Mouse (Mus musculus) kidney, postnatal 4 days (tissue): ENCODE data around the gene Rsc1a1.

Experiments
- DNase-seq, 2 experiments: peaks; one replicate each; pipeline ENCODE4 v3.0.0; 2021; ENCODE audit warnings: mixed read lengths in 2 of 2

Gene Rsc1a1

DNA sequence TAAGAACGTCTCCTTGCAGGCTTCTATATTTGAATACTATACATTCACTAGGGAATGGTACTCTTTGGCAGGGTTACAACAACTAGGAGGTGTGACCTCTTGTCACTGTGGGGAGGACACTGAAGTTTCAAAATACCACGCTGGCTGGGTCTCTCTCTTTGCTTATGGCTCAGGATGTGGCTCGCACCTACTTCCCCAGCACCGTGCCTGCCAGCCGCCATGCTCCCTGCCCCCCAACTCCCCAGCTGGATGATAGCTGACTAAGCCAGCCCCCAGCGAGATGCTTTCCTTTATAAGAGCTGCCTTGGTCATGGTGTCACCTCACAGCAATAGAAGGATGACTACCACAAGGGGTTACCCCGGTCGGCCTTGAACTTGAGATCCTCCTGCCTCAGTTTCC, 32.4 kb downstream of the Rsc1a1 start:
- DNase-seq, result no peak

GRCm38 (mm10) chr4:141651944-141652343, 33.5 kb downstream of the Rsc1a1 start:
- no peak for DNase-seq

GRCm38 (mm10) chr4:141651286-141651685, 34.1 kb downstream of the Rsc1a1 start:
- no peak for DNase-seq

- no peak for DNase-seq
These were observed 36.2 kb downstream of the Rsc1a1 start for GRCm38 (mm10) chr4:141649244-141649643.

GRCm38 (mm10) chr4:141648262-141648661, 37.1 kb downstream of the Rsc1a1 start:
- DNase-seq, result no peak

DNA sequence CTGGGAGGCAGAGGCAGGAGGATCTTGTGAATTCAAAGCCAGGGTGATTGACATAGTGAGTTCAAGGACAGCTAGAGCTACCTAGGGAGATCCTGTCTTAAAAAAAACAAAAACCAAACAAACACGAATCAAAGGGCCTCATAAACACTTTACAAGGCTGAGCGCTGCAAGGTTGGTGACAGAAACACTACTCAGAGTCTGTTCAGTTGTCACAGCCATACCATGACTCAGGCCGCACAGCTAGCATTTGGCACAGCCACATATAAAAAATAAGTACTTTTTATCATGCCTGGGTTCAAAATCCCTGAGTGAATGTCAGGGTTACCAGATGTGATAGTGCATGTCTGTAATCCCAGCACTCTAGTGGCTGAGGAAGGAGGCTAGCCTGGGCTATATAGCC, 38.2 kb downstream of the Rsc1a1 start:
- DNase-seq, result no peak

DNA sequence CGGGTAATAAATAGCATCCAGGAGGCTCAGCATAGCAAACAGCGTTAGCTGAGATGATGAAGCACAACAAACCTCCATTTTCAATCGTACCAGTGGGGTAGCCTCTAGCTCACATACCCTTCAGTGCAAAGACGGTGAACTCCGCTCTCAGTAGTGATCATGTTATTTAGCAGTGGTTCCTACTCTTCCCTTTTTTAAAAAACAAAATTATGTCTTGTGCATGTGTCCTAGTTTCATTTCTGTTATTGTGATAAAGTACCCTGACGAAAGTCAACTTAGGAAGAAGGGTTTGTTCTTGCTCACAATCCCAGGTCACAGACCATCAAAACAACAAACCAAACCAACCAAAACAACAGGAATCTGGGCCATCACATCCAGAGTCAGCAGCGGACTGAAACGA, 39.4 kb downstream of the Rsc1a1 start:
- no peak for DNase-seq

DNA sequence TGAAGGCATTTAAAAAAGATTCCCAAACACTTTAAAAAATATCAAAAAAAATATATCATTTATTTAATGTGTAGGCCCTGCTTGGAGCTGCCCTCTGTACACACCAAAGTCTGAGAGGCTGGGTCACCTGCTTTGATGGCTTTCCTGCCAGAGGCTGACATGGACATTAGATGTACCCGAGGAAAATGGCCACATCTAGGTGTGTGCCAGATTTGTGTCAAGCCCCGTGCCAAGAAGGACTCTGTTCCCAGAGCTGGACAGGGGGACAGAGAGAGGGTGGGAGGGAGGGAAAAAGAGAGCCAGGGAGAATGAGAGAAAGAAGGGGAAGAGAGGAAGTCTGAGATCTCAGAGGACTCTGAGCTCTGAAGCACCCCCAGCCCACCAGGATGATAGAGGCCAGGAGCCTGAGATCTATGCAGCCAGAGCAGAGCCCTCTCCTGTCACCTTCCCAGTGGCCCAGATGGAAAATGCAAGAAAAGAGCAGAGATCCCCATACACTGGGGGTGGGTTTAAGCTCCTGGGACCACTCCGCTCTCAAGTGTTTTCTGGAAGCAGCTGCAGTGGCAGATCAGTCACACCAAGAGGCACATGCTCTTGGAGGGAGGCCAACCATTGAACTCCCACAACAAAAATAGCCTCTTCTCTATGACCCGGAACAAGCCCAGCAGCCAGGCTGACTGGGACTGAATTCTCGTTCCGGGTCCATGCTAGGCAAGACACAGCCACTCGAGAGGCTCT, 42.1 kb downstream of the Rsc1a1 start:
- DNase-seq, result peak; percentile 67 to 79

GRCm38 (mm10) chr4:141641961-141642811, 43.2 kb downstream of the Rsc1a1 start:
- peak in 1 of 2 experiments; percentile 29 for DNase-seq

DNA sequence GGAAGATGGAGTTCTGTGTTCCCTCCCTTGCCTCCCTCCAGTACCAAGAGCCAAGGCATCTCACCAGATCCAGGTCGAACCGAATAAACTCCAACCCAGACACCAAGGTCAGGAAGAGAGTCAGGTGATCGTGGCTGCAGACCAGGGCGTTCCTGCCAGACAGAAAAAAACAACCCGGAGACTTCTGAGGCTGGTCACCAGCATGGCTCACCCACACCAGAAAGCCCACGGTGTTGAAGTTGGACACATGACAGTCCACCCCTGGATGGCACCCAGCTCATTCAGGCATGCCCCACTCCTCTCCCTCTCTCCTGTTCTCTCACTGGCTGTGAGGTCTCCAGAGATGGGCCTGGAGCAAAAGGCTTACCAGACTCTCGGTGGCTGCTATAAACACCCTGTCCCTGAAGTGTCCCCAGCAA, 44.0 kb downstream of the Rsc1a1 start:
- no peak for DNase-seq

GRCm38 (mm10) chr4:141639474-141639873, 45.9 kb downstream of the Rsc1a1 start:
- DNase-seq, result peak in 1 of 2 experiments; percentile 34

- no peak for DNase-seq
These were observed 48.7 kb downstream of the Rsc1a1 start for GRCm38 (mm10) chr4:141636693-141637092.

DNA sequence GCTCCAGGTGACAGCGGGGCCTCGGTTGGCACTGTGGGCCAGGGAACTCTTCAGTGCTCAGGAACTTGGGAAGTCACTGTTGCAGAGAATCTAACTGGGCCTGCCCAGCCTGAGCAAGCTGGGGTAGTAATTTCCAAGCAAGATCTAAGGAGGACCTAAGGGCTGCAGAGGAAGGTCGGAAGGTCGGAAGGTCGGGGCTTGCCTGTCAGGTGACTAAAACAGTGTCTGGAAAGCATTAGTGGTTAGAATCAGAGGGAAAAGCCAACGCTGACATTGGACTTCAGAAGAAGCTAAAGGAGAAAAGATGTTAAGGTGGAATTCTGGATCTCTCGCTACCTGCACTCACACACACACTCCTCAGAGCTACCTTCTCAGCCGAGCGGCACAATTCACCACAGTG, 49.4 kb downstream of the Rsc1a1 start:
- DNase-seq, result no peak
